Mouse (Mus musculus): ENCODE measurements around the gene Hmga2. TPM values are rescaled to one million over a fixed set of nuclear protein-coding genes. Genes with fewer than 3 reads are reported as not detected.
"Not testable (repeated sequence)": the region's sequence is repeated elsewhere in the genome, so short reads cannot be mapped to it uniquely, and the experiment has no call there.

The Hmga2 gene
- polyA plus RNA-seq, 1 experiment from 2014 or later = 44.4 TPM

GRCm38 (mm10) chr10:120344558-120345318 is 131.5 kb downstream of the Hmga2 start:
- peaks cover 6% of the 10 kb centered on the region; the same call in 1 of the 2 replicates for H3K27me3 ChIP-seq (ENCODE audit: low read depth, poor library complexity, severe bottlenecking)
- no peaks in the 10 kb centered on the region for H3K36me3 ChIP-seq
- 71% methylated on average over 16 of the region's 16 CpGs for WGBS
- H3K4me3 ChIP-seq = no peak overlapping the region
- no peaks in the 10 kb centered on the region for H3K9me3 ChIP-seq (replicated peaks)
- no peak overlapping the region for H3K27ac ChIP-seq (replicated peaks)
- peaks cover 22% of the 10 kb centered on the region for H3K4me1 ChIP-seq
- DNase-seq (ENCODE audit: low spot score) = no peak

GRCm38 (mm10) chr10:120339906-120340305 is 136.4 kb downstream of the Hmga2 start:
- not testable (repeated sequence) for H3K9me3 ChIP-seq (replicated peaks); DNase-seq (ENCODE audit: low spot score); H3K27me3 ChIP-seq (ENCODE audit: low read depth, poor library complexity, severe bottlenecking); H3K4me3 ChIP-seq; H3K27ac ChIP-seq (replicated peaks); H3K36me3 ChIP-seq
- peaks cover 23% of the 10 kb centered on the region for H3K4me1 ChIP-seq
- 77% methylated on average over 2 of the region's 2 CpGs for WGBS

GRCm38 (mm10) chr10:120339324-120339723 is 136.9 kb downstream of the Hmga2 start:
- 49% methylated on average over 4 of the region's 4 CpGs for WGBS
- no peaks in the 10 kb centered on the region for H3K36me3 ChIP-seq
- no peaks in the 10 kb centered on the region for H3K9me3 ChIP-seq (replicated peaks)
- peaks cover 17% of the 10 kb centered on the region for H3K4me1 ChIP-seq
- no peak overlapping the region for H3K27ac ChIP-seq (replicated peaks)
- DNase-seq (ENCODE audit: low spot score) = no peak
- H3K27me3 ChIP-seq (ENCODE audit: low read depth, poor library complexity, severe bottlenecking) = peaks cover 6% of the 10 kb centered on the region; the same call in 1 of the 2 replicates
- H3K4me3 ChIP-seq = no peak overlapping the region

GRCm38 (mm10) chr10:120338841-120339240 is 137.4 kb downstream of the Hmga2 start:
- no peak for DNase-seq (ENCODE audit: low spot score)
- H3K27ac ChIP-seq (replicated peaks) = no peak overlapping the region
- no peaks in the 10 kb centered on the region for H3K9me3 ChIP-seq (replicated peaks)
- H3K36me3 ChIP-seq = no peaks in the 10 kb centered on the region
- peaks cover 6% of the 10 kb centered on the region; the same call in 1 of the 2 replicates for H3K27me3 ChIP-seq (ENCODE audit: low read depth, poor library complexity, severe bottlenecking)
- H3K4me1 ChIP-seq = peaks cover 14% of the 10 kb centered on the region
- WGBS = 67% methylated on average over 5 of the region's 5 CpGs
- no peak overlapping the region for H3K4me3 ChIP-seq

- DNase-seq (ENCODE audit: low spot score); H3K9me3 ChIP-seq (replicated peaks): not testable (repeated sequence)
- 83% methylated on average over 1 of the region's 1 CpGs for WGBS
Measured at GRCm38 (mm10) chr10:120338431-120338830, 137.8 kb downstream of the Hmga2 start.

GRCm38 (mm10) chr10:120327946-120328345 is 148.3 kb downstream of the Hmga2 start:
- H3K27ac ChIP-seq (replicated peaks) = no peak overlapping the region

More at GRCm38 (mm10) chr10:120338431-120338830, 137.8 kb downstream of the Hmga2 start:
- not testable (repeated sequence) for H3K36me3 ChIP-seq; H3K27ac ChIP-seq (replicated peaks); H3K27me3 ChIP-seq (ENCODE audit: low read depth, poor library complexity, severe bottlenecking); H3K4me3 ChIP-seq
- H3K4me1 ChIP-seq = peaks cover 14% of the 10 kb centered on the region

GRCm38 (mm10) chr10:120323584-120324203 is 152.6 kb downstream of the Hmga2 start:
- WGBS = 88% methylated on average over 11 of the region's 11 CpGs
- no peaks in the 10 kb centered on the region for H3K27me3 ChIP-seq (ENCODE audit: low read depth, poor library complexity, severe bottlenecking)
- DNase-seq (ENCODE audit: low spot score) = no peak
- H3K27ac ChIP-seq (replicated peaks) = no peak overlapping the region
- 0 out of 2 replicates have a peak, but pooled peaks cover 3% of the 10 kb centered on the region for H3K9me3 ChIP-seq (replicated peaks)
- no peaks in the 10 kb centered on the region for H3K4me1 ChIP-seq
- no peak overlapping the region for H3K4me3 ChIP-seq
- no peaks in the 10 kb centered on the region for H3K36me3 ChIP-seq

More at GRCm38 (mm10) chr10:120327946-120328345, 148.3 kb downstream of the Hmga2 start:
- WGBS = 93% methylated on average over 14 of the region's 14 CpGs
- Histone ChIP-seq H3K4me1 (no peaks in the 10 kb centered on the region), H3K36me3 (no peaks in the 10 kb centered on the region), H3K4me3 (no peak overlapping the region), H3K27me3 (ENCODE audit: low read depth, poor library complexity, severe bottlenecking) (no peaks in the 10 kb centered on the region), H3K9me3 (replicated peaks) (no peaks in the 10 kb centered on the region; the same call in 1 of the 2 replicates)
- no peak for DNase-seq (ENCODE audit: low spot score)

- Histone ChIP-seq H3K36me3 (no peaks in the 10 kb centered on the region), H3K27ac (replicated peaks) (no peak overlapping the region), H3K27me3 (ENCODE audit: low read depth, poor library complexity, severe bottlenecking) (no peaks in the 10 kb centered on the region), H3K4me1 (no peaks in the 10 kb centered on the region), H3K4me3 (no peak overlapping the region), H3K9me3 (replicated peaks) (0 out of 2 replicates have a peak, but pooled peaks cover 3% of the 10 kb centered on the region)
- DNase-seq (ENCODE audit: low spot score) = no peak
- 90% methylated on average over 8 of the region's 8 CpGs for WGBS
Measured at GRCm38 (mm10) chr10:120322815-120323214, 153.5 kb downstream of the Hmga2 start.

- DNase-seq (ENCODE audit: low spot score) = no peak
- WGBS = 91% methylated on average over 12 of the region's 12 CpGs
Measured at GRCm38 (mm10) chr10:120319614-120320013, 156.7 kb downstream of the Hmga2 start.

More at GRCm38 (mm10) chr10:120319614-120320013, 156.7 kb downstream of the Hmga2 start:
- Histone ChIP-seq H3K4me3 (no peak overlapping the region), H3K27me3 (ENCODE audit: low read depth, poor library complexity, severe bottlenecking) (no peaks in the 10 kb centered on the region), H3K9me3 (replicated peaks) (0 out of 2 replicates have a peak, but pooled peaks cover 3% of the 10 kb centered on the region), H3K36me3 (no peaks in the 10 kb centered on the region), H3K4me1 (no peaks in the 10 kb centered on the region), H3K27ac (replicated peaks) (no peak overlapping the region)

MicroRNAs within 50 kb of the gene (microRNA counts, 519-probe panel; counts per million panel counts)
- microRNA mmu-miR-763 = not detected

Small RNA genes lying within 50 kb of the gene (microRNA-seq; reads per million reads assigned to microRNA genes)
- not detected for gene Mir763

Other genes starting within 250 kb of the Hmga2 start
- gene Llph, start 249.4 kb downstream of the Hmga2 start, polyA plus RNA-seq (2016; fragmentation: Nextera tagmentation; extraction: Ambion mirVana) = 59.4 and 65.7 TPM in 2 replicates

Measured in midbrain, embryonic 10.5 days (tissue).